Mouse (Mus musculus): Measurements from ENCODE around the gene Actr2.

Gene Actr2

DNA sequence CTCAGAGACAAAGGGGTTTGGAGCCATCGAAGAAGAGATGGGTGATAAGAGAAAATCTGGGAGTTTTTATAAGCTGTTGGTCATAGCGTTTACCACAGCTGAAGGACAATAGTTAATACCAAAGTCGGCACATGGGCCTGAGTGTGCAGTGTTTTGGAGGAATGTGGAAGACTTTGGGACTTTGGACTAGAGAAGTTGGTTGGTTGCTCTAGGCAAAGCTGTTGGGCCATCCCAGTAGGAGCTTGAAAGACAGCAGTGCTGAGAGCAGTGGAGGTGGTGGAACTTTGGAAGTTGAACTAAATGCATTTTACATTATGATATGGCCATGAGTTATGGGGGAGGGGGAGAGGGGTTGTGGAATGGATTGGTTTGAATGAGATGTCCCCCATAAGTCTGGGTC, 99.3 kb downstream of the Actr2 start:
- no peak for DNase-seq (ENCODE audit: low read depth, low spot score)

All from CD4-positive helper T cell, adult 2 months (primary cell).